Mouse (Mus musculus) midbrain, embryonic 11.5 days (tissue): ENCODE measurements around the gene Plcl2. TPM values are rescaled to one million over a fixed set of nuclear protein-coding genes. Genes with fewer than 3 reads are reported as not detected.

ENCODE experiments used
- ATAC-seq: fragments of 200-750 bp; cut with Nextera tagmentation; 2 replicates; pipeline ENCODE4 v1.8.0; 2017; ENCODE audit warnings: moderate TSS enrichment, moderate library complexity; ENCODE audit not compliant: low FRiP score
- DNase-seq: peaks from one replicate; pipeline ENCODE4 v3.0.0; 2015; ENCODE audit warnings: low spot score; ENCODE audit errors: missing footprints
- H3K27ac ChIP-seq: fragments of 300-500 bp; sonication (generic); 2 replicates; pipeline ENCODE4 v1.5.1; 2014; ENCODE audit warnings: low read depth, low read length
- H3K27me3 ChIP-seq: fragments of 300-500 bp; sonication (generic); 2 replicates; pipeline ENCODE4 v1.6.1; 2014; ENCODE audit warnings: mild to moderate bottlenecking, low read length, moderate library complexity, mixed read lengths; ENCODE audit not compliant: control insufficient read depth, insufficient read depth
- H3K36me3 ChIP-seq: fragments of 300-500 bp; sonication (generic); 2 replicates; pipeline ENCODE4 v1.6.1; 2014; ENCODE audit warnings: mild to moderate bottlenecking, low read length, moderate library complexity, mixed read lengths; ENCODE audit not compliant: control insufficient read depth, insufficient read depth
- H3K4me1 ChIP-seq: fragments of 300-500 bp; sonication (generic); 2 replicates; pipeline ENCODE4 v1.6.1; 2014; ENCODE audit warnings: low read length; ENCODE audit not compliant: control insufficient read depth, insufficient read depth
- H3K4me2 ChIP-seq: fragments of 300-500 bp; sonication (generic); 2 replicates; pipeline ENCODE4 v1.6.1; 2014; ENCODE audit warnings: mild to moderate bottlenecking, moderate library complexity
- H3K4me3 ChIP-seq: fragments of 300-500 bp; sonication (generic); 2 replicates; pipeline ENCODE4 v1.5.1; 2014; ENCODE audit warnings: low read depth, low read length
- H3K9ac ChIP-seq: fragments of 300-500 bp; sonication (generic); 2 replicates; pipeline ENCODE4 v1.6.1; 2014; ENCODE audit warnings: low read length
- H3K9me3 ChIP-seq: fragments of 300-500 bp; sonication (generic); 2 replicates; pipeline ENCODE4 v1.6.1; 2016; ENCODE audit warnings: low read length; ENCODE audit not compliant: control insufficient read depth
- WGBS: fragments of 180-500 bp; shearing (Covaris S2); extraction: QIAGEN DNeasy Blood & Tissue Kit; methylation state at CpG from one replicate; pipeline ENCODE4 v1.1.7; 2014; 5-methylcytosine and 5-hydroxymethylcytosine counted together
- polyA plus RNA-seq: library from polyadenylated mRNA; unstranded; fragments of >200 nt; fragmentation: Nextera tagmentation; extraction: Ambion mirVana; gene quantifications from 2 replicates; pipeline ENCODE4 v1.2.1, GENCODE M21; 2014

Plcl2 gene
- polyA plus RNA-seq, 1 experiment from 2014 or later, result 6.1 TPM

DNA sequence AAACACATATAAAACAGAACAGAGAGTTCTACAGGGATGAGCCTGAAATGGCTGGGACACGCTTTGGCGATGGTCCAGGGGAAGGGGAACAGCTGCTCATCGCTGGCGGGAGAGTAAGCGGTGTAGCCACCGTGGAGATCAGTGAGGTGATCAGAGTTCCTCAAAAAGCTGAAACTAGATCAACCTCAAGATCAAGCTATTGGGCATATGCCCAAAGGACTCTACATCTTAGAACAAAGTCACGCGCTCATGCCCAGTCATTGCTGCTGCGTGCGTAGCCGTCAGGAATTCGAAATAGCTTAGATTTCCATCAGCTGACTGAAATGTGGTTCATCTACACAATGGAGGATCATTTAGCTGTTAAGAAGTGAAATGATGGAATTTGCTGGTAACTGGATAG lies 65.0 kb downstream of the Plcl2 start:
- H3K4me2 ChIP-seq, result no peak overlapping the region
- no peak overlapping the region for H3K4me3 ChIP-seq
- no peak for DNase-seq
- H3K27ac ChIP-seq, result no peak overlapping the region
- ATAC-seq, result no peak
- no peaks in the 10 kb centered on the region for H3K9me3 ChIP-seq
- no peaks in the 10 kb centered on the region for H3K36me3 ChIP-seq
- no peaks in the 10 kb centered on the region for H3K4me1 ChIP-seq
- 96% methylated on average over 12 of the region's 12 CpGs for WGBS
- no peak overlapping the region for H3K9ac ChIP-seq
- no peaks in the 10 kb centered on the region for H3K27me3 ChIP-seq

DNA sequence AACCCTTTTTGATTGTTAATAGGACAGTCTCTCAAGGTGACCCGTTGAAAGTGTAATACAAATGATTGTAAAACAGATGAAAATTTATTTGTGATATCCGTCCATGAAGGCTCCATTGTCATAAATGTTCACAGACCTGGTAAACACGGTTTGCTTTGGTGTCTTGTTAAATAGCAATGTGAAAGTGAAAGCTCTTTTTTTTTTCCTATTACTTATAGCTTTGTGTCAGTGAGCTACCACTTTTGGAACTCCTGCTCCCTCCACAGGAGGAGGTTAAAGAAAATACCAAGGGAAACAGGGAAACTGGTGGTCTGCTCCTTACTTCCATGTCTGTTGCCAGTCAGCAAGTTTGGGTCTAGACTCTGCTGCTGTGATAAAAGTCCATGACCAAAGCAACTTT lies 71.2 kb downstream of the Plcl2 start:
- Histone ChIP-seq H3K27ac (no peak overlapping the region), H3K9ac (no peak overlapping the region), H3K4me2 (no peak overlapping the region), H3K9me3 (no peaks in the 10 kb centered on the region), H3K4me3 (no peak overlapping the region), H3K4me1 (no peaks in the 10 kb centered on the region), H3K36me3 (no peaks in the 10 kb centered on the region), H3K27me3 (no peaks in the 10 kb centered on the region)
- WGBS, result 89% methylated on average over 3 of the region's 3 CpGs
- no peak for ATAC-seq
- DNase-seq, result no peak

DNA sequence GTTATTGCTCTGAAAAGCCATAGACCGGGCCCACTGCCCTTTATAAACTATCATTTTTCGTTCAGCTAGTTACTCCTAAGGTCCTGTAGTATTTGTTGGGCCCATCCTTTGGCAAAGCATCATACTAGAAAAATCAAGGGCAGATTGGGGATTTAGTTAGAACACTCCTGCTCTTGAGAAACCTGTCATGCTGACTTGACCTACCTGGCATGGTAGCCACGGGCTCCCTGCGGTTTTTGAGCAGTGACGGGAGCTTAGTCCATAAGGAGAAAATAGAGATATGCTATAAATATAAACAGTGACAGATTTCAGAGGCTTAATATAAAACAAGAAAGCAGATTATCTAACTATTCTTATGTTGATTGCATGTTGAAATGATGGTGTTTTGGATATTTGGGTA lies 77.6 kb downstream of the Plcl2 start:
- no peak overlapping the region for H3K9ac ChIP-seq
- H3K4me2 ChIP-seq, result no peak overlapping the region
- no peak overlapping the region for H3K4me3 ChIP-seq
- DNase-seq (no peak), ATAC-seq (no peak)
- 90% methylated on average over 5 of the region's 5 CpGs for WGBS
- no peaks in the 10 kb centered on the region for H3K36me3 ChIP-seq
- H3K4me1 ChIP-seq, result no peaks in the 10 kb centered on the region
- H3K9me3 ChIP-seq, result no peaks in the 10 kb centered on the region
- no peaks in the 10 kb centered on the region for H3K27me3 ChIP-seq
- no peak overlapping the region for H3K27ac ChIP-seq

DNA sequence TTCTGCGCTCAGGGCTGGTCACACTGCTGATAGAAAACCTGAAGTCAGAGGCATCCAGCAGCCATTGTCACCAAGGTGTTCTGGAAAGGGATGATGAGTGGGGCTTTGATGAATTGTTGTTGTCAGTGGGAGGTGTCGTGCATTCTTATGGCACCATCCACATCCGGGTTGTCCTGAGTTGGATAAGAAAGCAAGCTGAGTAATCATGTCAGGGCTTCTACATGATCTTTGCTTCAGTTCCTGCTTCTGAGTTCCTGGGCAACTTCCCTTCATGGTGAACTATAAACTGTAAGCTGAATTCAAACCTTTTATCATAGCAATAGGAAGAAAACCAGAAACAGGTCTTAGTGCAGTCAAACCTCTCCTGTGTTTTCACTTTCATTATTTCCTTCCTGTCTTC lies 78.7 kb downstream of the Plcl2 start:
- WGBS, result 72% methylated on average over 3 of the region's 3 CpGs
- Histone ChIP-seq H3K4me1 (no peaks in the 10 kb centered on the region), H3K9me3 (no peaks in the 10 kb centered on the region), H3K27me3 (no peaks in the 10 kb centered on the region), H3K36me3 (no peaks in the 10 kb centered on the region), H3K4me3 (no peak overlapping the region), H3K4me2 (no peak overlapping the region), H3K9ac (no peak overlapping the region), H3K27ac (no peak overlapping the region)
- ATAC-seq (no peak), DNase-seq (no peak)

DNA sequence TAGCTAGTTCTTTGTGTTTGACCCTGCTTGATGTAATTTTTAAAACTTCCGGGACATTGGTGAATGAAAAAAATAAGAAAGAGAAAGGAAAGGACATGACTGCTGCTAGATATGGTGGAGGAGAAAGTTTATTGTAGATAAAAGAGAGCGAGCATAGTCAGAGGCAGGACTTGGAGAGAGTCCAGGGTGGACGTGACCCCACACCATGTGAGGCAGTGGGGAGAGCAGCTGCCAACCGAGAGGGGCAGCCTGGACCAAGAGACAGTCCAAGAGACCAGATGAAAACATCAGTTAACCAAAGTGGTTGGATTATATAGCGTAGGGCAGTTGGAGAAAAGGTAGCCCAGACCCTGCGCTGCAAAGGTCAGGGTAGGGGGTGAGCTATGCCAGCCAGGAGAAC lies 91.0 kb downstream of the Plcl2 start:
- H3K27me3 ChIP-seq, result no peaks in the 10 kb centered on the region
- H3K27ac ChIP-seq, result no peak overlapping the region
- no peak overlapping the region for H3K9ac ChIP-seq
- no peaks in the 10 kb centered on the region for H3K9me3 ChIP-seq
- 88% methylated on average over 6 of the region's 6 CpGs for WGBS
- H3K36me3 ChIP-seq, result no peaks in the 10 kb centered on the region
- no peak overlapping the region for H3K4me3 ChIP-seq
- ATAC-seq (no peak), DNase-seq (no peak)
- no peak overlapping the region for H3K4me2 ChIP-seq
- H3K4me1 ChIP-seq, result no peaks in the 10 kb centered on the region

DNA sequence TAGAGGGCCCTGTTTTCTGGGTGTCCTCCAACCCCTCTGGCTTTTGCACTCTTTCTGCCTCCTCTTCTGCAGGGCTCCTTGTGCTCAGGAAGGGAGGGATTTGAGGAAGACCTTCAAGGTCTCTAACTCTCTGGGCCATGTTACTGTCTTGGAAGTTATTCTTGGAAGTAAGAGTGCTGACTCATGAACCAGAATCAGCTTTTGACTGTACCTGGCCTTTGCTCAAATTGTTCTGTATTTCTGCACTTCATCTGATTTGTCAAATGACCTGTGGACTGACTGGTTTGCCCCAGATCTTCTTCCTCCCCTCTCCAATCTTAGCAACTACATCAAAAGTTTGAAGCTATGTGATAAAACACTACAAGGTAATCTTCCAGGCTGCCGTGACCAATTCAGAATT lies 91.5 kb downstream of the Plcl2 start:
- Histone ChIP-seq H3K4me1 (no peaks in the 10 kb centered on the region), H3K27ac (no peak overlapping the region), H3K9me3 (no peaks in the 10 kb centered on the region), H3K27me3 (no peaks in the 10 kb centered on the region), H3K9ac (no peak overlapping the region), H3K36me3 (no peaks in the 10 kb centered on the region), H3K4me3 (no peak overlapping the region), H3K4me2 (no peak overlapping the region)
- ATAC-seq (no peak), DNase-seq (no peak)
- 84% methylated on average over 1 of the region's 1 CpGs for WGBS

DNA sequence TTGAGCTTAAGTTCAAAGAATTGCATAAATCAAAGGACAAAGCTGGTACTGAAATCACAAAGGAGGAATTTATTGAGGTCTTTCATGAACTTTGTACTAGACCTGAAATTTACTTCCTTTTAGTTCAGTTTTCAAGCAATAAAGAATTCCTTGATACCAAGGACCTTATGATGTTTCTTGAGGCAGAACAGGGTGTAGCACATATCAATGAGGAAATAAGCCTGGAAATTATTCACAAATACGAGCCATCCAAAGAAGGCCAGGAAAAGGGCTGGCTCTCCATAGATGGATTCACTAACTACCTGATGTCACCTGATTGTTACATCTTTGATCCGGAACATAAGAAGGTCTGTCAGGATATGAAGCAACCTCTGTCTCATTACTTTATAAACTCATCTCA lies 97.7 kb downstream of the Plcl2 start:
- DNase-seq (no peak), ATAC-seq (no peak)
- no peaks in the 10 kb centered on the region for H3K27me3 ChIP-seq
- no peaks in the 10 kb centered on the region for H3K36me3 ChIP-seq
- no peaks in the 10 kb centered on the region for H3K9me3 ChIP-seq
- no peak overlapping the region for H3K4me2 ChIP-seq
- no peaks in the 10 kb centered on the region for H3K4me1 ChIP-seq
- no peak overlapping the region for H3K4me3 ChIP-seq
- H3K27ac ChIP-seq, result no peak overlapping the region
- 90% methylated on average over 2 of the region's 2 CpGs for WGBS
- H3K9ac ChIP-seq, result no peak overlapping the region

DNA sequence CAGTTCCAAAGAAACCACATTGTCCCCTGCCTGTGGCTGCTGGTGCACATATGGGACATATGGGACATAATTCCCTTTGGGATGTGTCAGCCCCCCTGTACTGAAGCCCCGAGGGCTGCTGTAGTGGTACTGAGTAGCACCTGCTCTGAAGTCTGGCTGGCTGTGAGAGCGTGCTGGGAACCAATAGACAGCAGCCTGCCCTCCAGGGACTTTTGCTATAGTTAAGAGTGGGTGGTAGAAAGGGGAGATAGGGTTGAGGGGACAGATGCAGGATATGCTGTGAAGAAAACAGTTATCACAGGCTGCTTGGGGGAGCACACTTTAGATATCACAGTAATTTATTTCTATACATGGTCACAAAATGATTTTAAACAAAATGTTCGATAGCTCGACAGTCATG lies 100.7 kb downstream of the Plcl2 start:
- H3K27me3 ChIP-seq, result no peaks in the 10 kb centered on the region
- H3K4me2 ChIP-seq, result no peak overlapping the region
- H3K36me3 ChIP-seq, result no peaks in the 10 kb centered on the region
- 91% methylated on average over 4 of the region's 4 CpGs for WGBS
- DNase-seq, result no peak
- H3K9ac ChIP-seq, result no peak overlapping the region
- no peaks in the 10 kb centered on the region for H3K4me1 ChIP-seq
- H3K9me3 ChIP-seq, result 0 out of 2 replicates have a peak, but pooled peaks cover 3% of the 10 kb centered on the region
- H3K4me3 ChIP-seq, result no peak overlapping the region
- no peak overlapping the region for H3K27ac ChIP-seq
- ATAC-seq, result no peak

DNA sequence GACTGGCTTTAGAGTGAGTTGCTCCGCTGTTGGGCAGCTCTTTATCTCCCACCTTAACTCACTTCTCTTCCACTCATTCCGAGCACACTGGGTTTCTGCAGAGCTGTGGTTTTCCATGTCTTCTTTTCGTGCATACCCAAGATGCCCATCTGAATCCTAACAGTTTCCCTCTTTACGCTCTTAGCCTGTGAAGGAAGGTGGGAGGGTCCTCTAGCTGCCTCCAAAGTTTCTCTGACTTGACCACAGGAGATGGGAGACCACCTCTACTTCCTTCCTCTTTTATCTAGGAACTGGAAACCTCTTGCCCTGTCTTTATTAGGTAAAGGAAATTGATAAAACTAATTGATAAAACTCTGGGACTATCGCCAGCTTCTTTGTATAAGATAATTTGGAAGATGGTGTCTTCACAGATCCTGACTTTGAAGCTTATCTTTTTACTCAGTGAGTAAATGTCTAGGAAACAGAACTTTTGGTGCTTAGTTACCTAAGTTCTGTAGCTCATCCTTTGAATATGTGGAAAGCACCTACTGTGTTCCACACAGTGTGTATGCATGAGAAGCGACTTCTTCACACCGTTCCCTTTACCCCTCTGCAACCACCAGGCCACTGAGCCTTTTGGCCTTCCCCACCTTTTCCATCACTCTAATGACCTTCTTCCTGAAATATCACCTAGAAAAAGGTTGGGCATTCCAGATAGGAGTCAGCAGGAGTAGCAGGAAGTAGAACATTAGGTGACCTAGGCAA lies 111.8 kb downstream of the Plcl2 start:
- DNase-seq, result no peak
- Histone ChIP-seq H3K9me3 (no peaks in the 10 kb centered on the region), H3K4me1 (no peaks in the 10 kb centered on the region), H3K27me3 (no peaks in the 10 kb centered on the region), H3K4me3 (no peak overlapping the region), H3K4me2 (no peak overlapping the region), H3K27ac (no peak overlapping the region), H3K9ac (no peak overlapping the region), H3K36me3 (no peaks in the 10 kb centered on the region)
- no peak for ATAC-seq
- WGBS, result 92% methylated on average over 7 of the region's 7 CpGs
